Mouse (Mus musculus): ENCODE results near the gene Fgr. TPM values are rescaled to one million over a fixed set of nuclear protein-coding genes. Genes with fewer than 3 reads are reported as not detected.

Gene Fgr
- polyA plus RNA-seq, 1 experiment from 2014 or later, result 0.99 TPM

- ATAC-seq (replicated peaks; ENCODE audit: low FRiP score, low TSS enrichment, low read depth) (no peak), DNase-seq (ENCODE audit: low spot score) (no peak)
- H3K4me1 ChIP-seq (replicated peaks; ENCODE audit: control insufficient read depth, insufficient read depth, low read length), result peaks cover 17% of the 10 kb centered on the region
- H3K4me3 ChIP-seq (ENCODE audit: low read depth, low read length), result no peak overlapping the region
- no peak overlapping the region for H3K9ac ChIP-seq (ENCODE audit: low read length)
- no peaks in the 10 kb centered on the region for H3K36me3 ChIP-seq (ENCODE audit: control insufficient read depth, insufficient read depth, low read length)
- WGBS, result 66% methylated on average over 8 of the region's 8 CpGs
- no peak overlapping the region for H3K27ac ChIP-seq (ENCODE audit: low read depth)
- no peaks in the 10 kb centered on the region for H3K9me3 ChIP-seq (ENCODE audit: control insufficient read depth, low read length)
- no peak overlapping the region for H3K4me2 ChIP-seq (ENCODE audit: low read length)
- no peaks in the 10 kb centered on the region for H3K27me3 ChIP-seq (replicated peaks; ENCODE audit: control insufficient read depth, insufficient read depth, low read length)
These were observed 30.8 kb upstream of the Fgr start for GRCm38 (mm10) chr4:132943088-132943487.

DNA sequence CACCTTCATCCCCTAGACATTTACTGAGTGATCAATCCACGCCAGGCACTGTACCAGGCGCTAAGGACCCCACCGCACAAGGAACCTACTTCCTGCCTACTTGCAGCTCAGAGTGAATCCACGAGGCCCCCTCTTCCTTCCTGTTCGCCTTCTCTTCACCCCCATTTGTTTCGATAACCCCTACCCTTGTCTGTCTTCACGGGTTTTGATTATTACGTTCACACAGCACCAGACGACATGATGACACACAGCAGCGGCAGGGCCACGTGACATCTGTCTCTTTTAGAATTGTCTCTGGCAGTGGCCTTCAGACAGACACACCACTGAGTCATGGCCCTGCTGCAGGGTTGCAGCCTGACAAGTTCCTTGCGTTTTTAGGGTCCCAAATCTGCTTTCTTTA lies 29.8 kb upstream of the Fgr start:
- no peak overlapping the region for H3K27ac ChIP-seq (ENCODE audit: low read depth)
- ATAC-seq (replicated peaks; ENCODE audit: low FRiP score, low TSS enrichment, low read depth) (no peak), DNase-seq (ENCODE audit: low spot score) (no peak)
- H3K36me3 ChIP-seq (ENCODE audit: control insufficient read depth, insufficient read depth, low read length), result no peaks in the 10 kb centered on the region
- H3K4me1 ChIP-seq (replicated peaks; ENCODE audit: control insufficient read depth, insufficient read depth, low read length), result peaks cover 17% of the 10 kb centered on the region
- no peaks in the 10 kb centered on the region for H3K9me3 ChIP-seq (ENCODE audit: control insufficient read depth, low read length)
- no peak overlapping the region for H3K4me2 ChIP-seq (ENCODE audit: low read length)
- H3K4me3 ChIP-seq (ENCODE audit: low read depth, low read length), result no peak overlapping the region
- H3K27me3 ChIP-seq (replicated peaks; ENCODE audit: control insufficient read depth, insufficient read depth, low read length), result no peaks in the 10 kb centered on the region
- no peak overlapping the region for H3K9ac ChIP-seq (ENCODE audit: low read length)
- WGBS, result 70% methylated on average over 12 of the region's 12 CpGs

DNA sequence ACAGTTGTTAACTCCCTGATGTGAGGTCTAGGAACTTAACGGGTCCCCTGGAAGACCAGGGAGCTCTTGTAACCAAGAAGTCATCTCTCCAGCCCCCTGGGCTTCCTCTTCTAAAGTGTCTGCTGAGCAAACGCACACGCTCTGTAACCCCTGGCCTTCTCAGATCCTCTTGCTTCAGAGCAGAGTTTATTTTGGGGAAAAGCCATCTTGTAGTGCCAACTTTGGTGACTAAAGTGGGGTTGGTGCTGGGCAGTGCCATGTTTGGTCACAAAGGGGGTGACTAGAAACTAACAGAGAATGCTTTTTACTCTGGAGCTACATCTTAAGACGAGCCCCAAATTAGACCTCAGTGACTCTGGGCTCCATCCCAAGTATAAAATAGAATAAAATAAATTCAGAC lies 29.1 kb upstream of the Fgr start:
- no peak for ATAC-seq (replicated peaks; ENCODE audit: low FRiP score, low TSS enrichment, low read depth)
- Histone ChIP-seq H3K27ac (ENCODE audit: low read depth) (no peak overlapping the region), H3K4me1 (replicated peaks; ENCODE audit: control insufficient read depth, insufficient read depth, low read length) (peaks cover 17% of the 10 kb centered on the region)

DNA sequence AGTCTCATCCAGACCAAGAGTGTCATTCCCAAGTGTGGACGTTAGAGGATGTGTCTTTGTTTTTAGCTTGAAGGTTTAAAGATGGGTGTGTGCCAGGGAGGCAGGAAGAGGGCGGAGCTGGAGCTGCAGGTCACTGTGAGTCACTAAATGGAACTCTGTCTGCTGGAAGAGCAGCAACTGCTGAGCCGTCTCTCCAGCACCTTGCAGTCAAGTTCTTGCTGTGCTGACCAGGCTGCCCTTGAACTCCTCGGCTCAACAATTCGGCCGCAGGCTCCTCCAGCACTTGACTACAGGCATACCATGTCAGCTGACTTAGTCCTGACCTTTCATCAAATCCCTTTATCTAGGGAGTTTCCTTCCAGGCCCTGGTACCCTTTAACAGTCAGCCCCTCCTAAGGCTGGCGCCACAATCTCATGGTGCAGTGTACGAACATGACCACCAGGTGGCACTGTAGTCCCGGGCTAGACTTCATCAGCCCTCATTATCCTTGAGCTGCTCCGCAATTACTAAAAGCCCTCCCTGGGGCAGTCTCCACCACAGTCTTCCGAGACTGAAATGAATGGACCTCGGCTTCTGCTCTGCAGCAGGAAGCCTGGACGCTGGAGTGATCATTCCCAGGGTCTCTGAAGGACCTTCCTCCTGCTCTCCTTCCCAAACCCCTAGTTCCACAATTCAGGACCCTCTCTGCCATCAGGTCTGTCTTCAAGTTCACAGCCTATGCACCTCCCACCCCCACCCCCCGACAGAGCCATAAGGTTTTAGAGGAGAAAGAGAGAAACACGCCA lies 28.4 kb upstream of the Fgr start:
- Histone ChIP-seq H3K9ac (ENCODE audit: low read length) (peak overlapping the region; percentile 47), H3K4me3 (ENCODE audit: low read depth, low read length) (no peak overlapping the region), H3K27ac (ENCODE audit: low read depth) (peak overlapping the region; percentile 90), H3K4me1 (replicated peaks; ENCODE audit: control insufficient read depth, insufficient read depth, low read length) (peaks cover 17% of the 10 kb centered on the region), H3K27me3 (replicated peaks; ENCODE audit: control insufficient read depth, insufficient read depth, low read length) (no peaks in the 10 kb centered on the region), H3K4me2 (ENCODE audit: low read length) (peak overlapping the region; percentile 46), H3K9me3 (ENCODE audit: control insufficient read depth, low read length) (no peaks in the 10 kb centered on the region), H3K36me3 (ENCODE audit: control insufficient read depth, insufficient read depth, low read length) (no peaks in the 10 kb centered on the region)
- peak; percentile 95 for DNase-seq (ENCODE audit: low spot score)
- 5% methylated on average over 15 of the region's 15 CpGs for WGBS
- ATAC-seq (replicated peaks; ENCODE audit: low FRiP score, low TSS enrichment, low read depth), result peak; percentile 76

More for the DNA sequence above, 29.1 kb upstream of the Fgr start:
- DNase-seq (ENCODE audit: low spot score), result no peak
- H3K4me3 ChIP-seq (ENCODE audit: low read depth, low read length), result no peak overlapping the region
- no peaks in the 10 kb centered on the region for H3K36me3 ChIP-seq (ENCODE audit: control insufficient read depth, insufficient read depth, low read length)
- WGBS, result 77% methylated on average over 4 of the region's 4 CpGs
- no peak overlapping the region for H3K9ac ChIP-seq (ENCODE audit: low read length)
- H3K27me3 ChIP-seq (replicated peaks; ENCODE audit: control insufficient read depth, insufficient read depth, low read length), result no peaks in the 10 kb centered on the region
- H3K4me2 ChIP-seq (ENCODE audit: low read length), result no peak overlapping the region
- no peaks in the 10 kb centered on the region for H3K9me3 ChIP-seq (ENCODE audit: control insufficient read depth, low read length)

GRCm38 (mm10) chr4:132946047-132947001 lies 27.6 kb upstream of the Fgr start:
- Histone ChIP-seq H3K4me3 (ENCODE audit: low read depth, low read length) (no peak overlapping the region), H3K27ac (ENCODE audit: low read depth) (peak overlapping the region; percentile 90), H3K9me3 (ENCODE audit: control insufficient read depth, low read length) (no peaks in the 10 kb centered on the region), H3K9ac (ENCODE audit: low read length) (peak overlapping the region; percentile 47), H3K4me2 (ENCODE audit: low read length) (peak overlapping the region; percentile 46), H3K27me3 (replicated peaks; ENCODE audit: control insufficient read depth, insufficient read depth, low read length) (no peaks in the 10 kb centered on the region), H3K4me1 (replicated peaks; ENCODE audit: control insufficient read depth, insufficient read depth, low read length) (peaks cover 17% of the 10 kb centered on the region), H3K36me3 (ENCODE audit: control insufficient read depth, insufficient read depth, low read length) (no peaks in the 10 kb centered on the region)
- 9% methylated on average over 25 of the region's 27 CpGs for WGBS
- peak; percentile 42 for ATAC-seq (replicated peaks; ENCODE audit: low FRiP score, low TSS enrichment, low read depth)
- peak; percentile 86 for DNase-seq (ENCODE audit: low spot score)

- Histone ChIP-seq H3K27ac (ENCODE audit: low read depth) (no peak overlapping the region), H3K4me3 (ENCODE audit: low read depth, low read length) (no peak overlapping the region), H3K9ac (ENCODE audit: low read length) (no peak overlapping the region), H3K36me3 (ENCODE audit: control insufficient read depth, insufficient read depth, low read length) (no peaks in the 10 kb centered on the region), H3K9me3 (ENCODE audit: control insufficient read depth, low read length) (no peaks in the 10 kb centered on the region), H3K4me1 (replicated peaks; ENCODE audit: control insufficient read depth, insufficient read depth, low read length) (peaks cover 17% of the 10 kb centered on the region), H3K27me3 (replicated peaks; ENCODE audit: control insufficient read depth, insufficient read depth, low read length) (no peaks in the 10 kb centered on the region), H3K4me2 (ENCODE audit: low read length) (peak overlapping the region; percentile 38; the same call in 1 of the 2 replicates)
- DNase-seq (ENCODE audit: low spot score), result no peak
- ATAC-seq (replicated peaks; ENCODE audit: low FRiP score, low TSS enrichment, low read depth), result no peak
- 42% methylated on average over 24 of the region's 24 CpGs for WGBS
These were observed 23.9 kb upstream of the Fgr start for GRCm38 (mm10) chr4:132949882-132950532.

DNA sequence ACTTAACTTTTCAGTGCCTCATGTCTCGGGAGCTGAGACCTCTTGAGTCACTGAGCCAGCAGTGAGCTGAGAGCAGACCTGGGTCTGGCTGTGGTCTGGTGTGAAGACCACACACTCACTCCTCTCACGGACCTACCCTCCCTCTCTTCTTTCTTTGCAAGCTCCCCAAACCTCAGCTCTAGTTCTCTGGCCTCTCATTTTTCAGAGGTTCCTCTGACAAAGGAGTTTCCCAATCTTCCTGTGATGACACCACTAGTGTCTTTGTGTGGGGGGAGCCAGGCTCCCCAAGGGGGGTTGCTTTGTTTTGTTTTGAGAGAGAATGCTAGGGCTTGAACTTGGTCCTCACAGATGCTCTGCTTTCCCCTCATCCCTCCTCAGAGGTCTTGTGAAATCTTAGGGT lies 22.9 kb upstream of the Fgr start:
- DNase-seq (ENCODE audit: low spot score) (no peak), ATAC-seq (replicated peaks; ENCODE audit: low FRiP score, low TSS enrichment, low read depth) (no peak)
- peaks cover 13% of the 10 kb centered on the region for H3K4me1 ChIP-seq (replicated peaks; ENCODE audit: control insufficient read depth, insufficient read depth, low read length)
- 41% methylated on average over 2 of the region's 2 CpGs for WGBS
- H3K4me2 ChIP-seq (ENCODE audit: low read length), result no peak overlapping the region
- H3K9me3 ChIP-seq (ENCODE audit: control insufficient read depth, low read length), result no peaks in the 10 kb centered on the region
- H3K9ac ChIP-seq (ENCODE audit: low read length), result no peak overlapping the region
- no peaks in the 10 kb centered on the region for H3K36me3 ChIP-seq (ENCODE audit: control insufficient read depth, insufficient read depth, low read length)
- H3K27ac ChIP-seq (ENCODE audit: low read depth), result no peak overlapping the region
- no peaks in the 10 kb centered on the region for H3K27me3 ChIP-seq (replicated peaks; ENCODE audit: control insufficient read depth, insufficient read depth, low read length)
- H3K4me3 ChIP-seq (ENCODE audit: low read depth, low read length), result no peak overlapping the region

- no peak overlapping the region for H3K4me3 ChIP-seq (ENCODE audit: low read depth, low read length)
- H3K36me3 ChIP-seq (ENCODE audit: control insufficient read depth, insufficient read depth, low read length), result no peaks in the 10 kb centered on the region
- H3K4me2 ChIP-seq (ENCODE audit: low read length), result no peak overlapping the region
- peaks cover 14% of the 10 kb centered on the region for H3K4me1 ChIP-seq (replicated peaks; ENCODE audit: control insufficient read depth, insufficient read depth, low read length)
- no peaks in the 10 kb centered on the region for H3K27me3 ChIP-seq (replicated peaks; ENCODE audit: control insufficient read depth, insufficient read depth, low read length)
- no peak overlapping the region for H3K9ac ChIP-seq (ENCODE audit: low read length)
- H3K9me3 ChIP-seq (ENCODE audit: control insufficient read depth, low read length), result no peaks in the 10 kb centered on the region
- no peak for ATAC-seq (replicated peaks; ENCODE audit: low FRiP score, low TSS enrichment, low read depth)
- 66% methylated on average over 7 of the region's 7 CpGs for WGBS
- H3K27ac ChIP-seq (ENCODE audit: low read depth), result no peak overlapping the region
- no peak for DNase-seq (ENCODE audit: low spot score)
These were observed 19.1 kb upstream of the Fgr start for GRCm38 (mm10) chr4:132954530-132955394.

Measured in intestine, embryonic 14.5 days (tissue).